ENCODE assay signal across 8 mouse cellular contexts in genomic region chr11:94327693-94328643, GRCm38 (mm10). TPM values are rescaled to one million over a fixed set of nuclear protein-coding genes. Genes with fewer than 3 reads are reported as not detected.
A peak's percentile ranks its signal among the peaks of the same experiment; 100 is the strongest.
DNase-seq lines count a peak whose midpoint lies in the region; ATAC-seq and TF ChIP-seq lines count a peak whose summit lies in the region.

TSS of gene Ankrd40 (plus strand) at chr11:94328001.

- H3K9ac ChIP-seq in hindbrain, postnatal 0 days (replicated peaks; ENCODE audit: low read length), result peak within 1 kb of the TSS; percentile 87

- peak within 1 kb of the TSS; percentile 80 for H3K4me2 ChIP-seq in hindbrain, postnatal 0 days (ENCODE audit: low read depth, low read length)

- H3K27me3 ChIP-seq in hindbrain, postnatal 0 days (ENCODE audit: insufficient read depth, low read length), result no peaks in the 10 kb centered on the region

- peak; percentile 90 for ATAC-seq in hindbrain, postnatal 0 days
- peak; percentile 92 for ATAC-seq in megakaryocyte, adult 5-6 weeks (ENCODE audit: poor library complexity, severe bottlenecking)

- DNase-seq in WW6 (ENCODE audit: low read depth, low spot score), result peak; percentile 90
- DNase-seq in cerebellum, postnatal 4 days (ENCODE audit: low spot score in 2 of 2), result peak; percentile 94 to 96
- DNase-seq in gastrocnemius, adult 2 months, result peak; percentile 96
- DNase-seq in hindbrain, postnatal 0 days (ENCODE audit: low spot score), result peak; percentile 97
- DNase-seq in left cerebral cortex, adult 2 months (ENCODE audit: extremely low spot score in 1 of 2, low spot score in 2 of 2), result peak; percentile 96 to 98
- DNase-seq in right cerebral cortex, adult 2 months (ENCODE audit: low spot score in 2 of 2), result peak; percentile 98
- DNase-seq in urinary bladder, postnatal 14 days (ENCODE audit: low spot score), result peak; percentile 92

- 2% methylated on average over 72 of the region's 78 CpGs for WGBS in hindbrain, postnatal 0 days

- intact Hi-C loops in gastrocnemius, adult 2 months (cut with DNase I), result no loop called here
- intact Hi-C loops in left cerebral cortex, adult 2 months (cut with DNase I), result loop anchor here (1.0 to 10.0 kb wide), 5 partner anchors 77 to 667 kb away; partner anchors contain the start of genes Cacna1g, Ppp1r9b and Rsad1

- peak within 1 kb of the TSS; percentile 94 for H3K27ac ChIP-seq in gastrocnemius, adult 2 months
- peak within 1 kb of the TSS; percentile 100 for H3K27ac ChIP-seq in hindbrain, postnatal 0 days
- peak within 1 kb of the TSS; percentile 100 for H3K27ac ChIP-seq in left cerebral cortex, adult 2 months

- H3K4me1 ChIP-seq in hindbrain, postnatal 0 days (ENCODE audit: insufficient read depth, low read length), result peaks cover 15% of the 10 kb centered on the region; the same call in 1 of the 2 replicates

- H3K4me3 ChIP-seq in gastrocnemius, adult 2 months, result peak within 1 kb of the TSS; percentile 92
- H3K4me3 ChIP-seq in hindbrain, postnatal 0 days (ENCODE audit: low read length), result peak within 1 kb of the TSS; percentile 77
- H3K4me3 ChIP-seq in left cerebral cortex, adult 2 months, result peak within 1 kb of the TSS; percentile 80

- TF ChIP-seq CTCF in gastrocnemius, adult 2 months (IDR thresholded peaks at IDR 0.05), result no peak; the same call in 1 of the 2 replicates
- peak; percentile 5; the same call in 1 of the 2 replicates for TF ChIP-seq CTCF in hindbrain, postnatal 0 days (IDR thresholded peaks at IDR 0.05; ENCODE audit: low read depth)
- no peak for TF ChIP-seq CTCF in left cerebral cortex, adult 2 months (IDR thresholded peaks at IDR 0.05)

- no peaks in the 10 kb centered on the region for H3K36me3 ChIP-seq in hindbrain, postnatal 0 days (ENCODE audit: insufficient read depth, low read length)

- H3K9me3 ChIP-seq in hindbrain, postnatal 0 days (ENCODE audit: low read length), result no peaks in the 10 kb centered on the region

RNA-seq across cellular contexts. Expression of gene Ankrd40, which starts in this region (rescaled TPM):
- 100 to 1,000 TPM; 203 to 264 TPM for total RNA-seq in gastrocnemius, adult 2 months (2021)
- total RNA-seq in hindbrain, postnatal 0 days (2014; rRNA removed), result 48.1 and 69.1 TPM in 2 replicates
- 15.1 and 16.2 TPM in 2 replicates for polyA plus RNA-seq in hindbrain, postnatal 0 days (2015; fragmentation: Nextera tagmentation; extraction: Ambion mirVana)
- total RNA-seq in left cerebral cortex, adult 2 months (2021), result 100 to 1,000 TPM; 125 to 126 TPM
- total RNA-seq in megakaryocyte, adult 5-6 weeks (2015), result 22.6 and 24.8 TPM in 2 replicates
- 64.7 and 74.1 TPM in 2 replicates for total RNA-seq in megakaryocyte, adult 5-6 weeks (2017)

Comparison
In these comparisons a context has a peak if more than half of its experiments do, and no peak if none do; other contexts are left out.
1. Peak in every context shown above with its lines: DNase-seq, ATAC-seq, H3K4me3 ChIP-seq and H3K27ac ChIP-seq.